Mouse (Mus musculus): ENCODE results near the gene Cntnap2.

Gene Cntnap2

DNA sequence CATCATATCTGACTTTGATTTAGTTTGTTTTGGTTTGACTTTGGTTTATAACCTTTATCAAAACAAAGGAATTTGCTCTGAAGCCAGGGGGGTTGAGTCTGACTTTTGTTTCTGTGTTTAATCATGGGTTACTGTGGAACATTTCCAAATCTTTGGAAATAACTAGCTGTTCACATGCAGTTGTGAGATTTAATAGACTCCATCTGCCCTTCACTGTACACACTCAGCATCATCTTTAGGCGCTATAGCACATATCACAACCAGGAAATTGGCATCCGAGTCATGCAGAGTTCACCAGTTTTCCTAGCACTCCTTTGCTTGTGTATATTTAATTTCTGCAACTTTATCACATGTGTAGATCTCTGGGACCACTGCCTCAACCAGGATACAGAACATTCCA lies 2256.3 kb downstream of the Cntnap2 start:
- DNase-seq, result no peak

DNA sequence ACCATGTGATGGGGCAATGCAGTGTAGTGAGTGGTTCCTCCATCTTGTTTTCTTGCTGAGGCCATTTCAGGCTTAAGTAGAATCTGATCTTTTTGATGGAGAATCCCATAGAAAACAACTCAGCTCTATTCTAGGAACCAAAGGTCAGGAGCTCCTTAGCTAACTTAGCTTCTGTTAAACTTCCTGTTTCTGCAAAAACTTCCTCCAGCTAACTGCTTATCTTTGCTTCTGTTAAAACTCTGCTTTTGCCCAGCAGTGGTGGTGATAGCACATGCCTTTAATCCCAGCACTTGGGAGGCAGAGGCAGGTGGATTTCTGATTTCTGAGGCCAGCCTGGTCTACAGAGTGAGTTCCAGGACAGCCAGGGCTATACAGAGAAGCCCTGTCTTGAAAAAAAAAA lies 2258.1 kb downstream of the Cntnap2 start:
- DNase-seq, result no peak

DNA sequence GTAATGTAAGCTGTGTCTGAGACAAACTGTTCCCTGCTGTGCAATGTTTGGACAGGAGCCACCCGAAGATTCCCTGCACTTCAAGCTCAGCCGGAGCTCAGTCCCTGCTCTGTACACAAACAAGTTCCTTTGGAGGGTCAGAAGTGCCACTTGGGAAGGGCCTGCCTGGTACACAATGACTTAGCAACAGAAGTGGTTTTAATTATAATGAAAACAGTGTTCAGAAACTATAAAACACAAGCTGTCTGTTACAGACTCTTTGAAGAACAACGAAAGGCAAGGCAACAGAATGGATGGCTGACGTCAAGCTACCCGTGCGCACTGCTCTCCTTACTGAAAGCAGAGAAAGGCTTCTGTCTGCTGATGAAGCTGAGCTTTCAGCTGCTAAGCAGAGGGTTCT lies 2259.5 kb downstream of the Cntnap2 start:
- peak in 1 of 2 experiments; percentile 28 for DNase-seq

- DNase-seq, result peak; percentile 18 to 39
Observed at GRCm38 (mm10) chr6:47319309-47319983, 2260.3 kb downstream of the Cntnap2 start.

DNA sequence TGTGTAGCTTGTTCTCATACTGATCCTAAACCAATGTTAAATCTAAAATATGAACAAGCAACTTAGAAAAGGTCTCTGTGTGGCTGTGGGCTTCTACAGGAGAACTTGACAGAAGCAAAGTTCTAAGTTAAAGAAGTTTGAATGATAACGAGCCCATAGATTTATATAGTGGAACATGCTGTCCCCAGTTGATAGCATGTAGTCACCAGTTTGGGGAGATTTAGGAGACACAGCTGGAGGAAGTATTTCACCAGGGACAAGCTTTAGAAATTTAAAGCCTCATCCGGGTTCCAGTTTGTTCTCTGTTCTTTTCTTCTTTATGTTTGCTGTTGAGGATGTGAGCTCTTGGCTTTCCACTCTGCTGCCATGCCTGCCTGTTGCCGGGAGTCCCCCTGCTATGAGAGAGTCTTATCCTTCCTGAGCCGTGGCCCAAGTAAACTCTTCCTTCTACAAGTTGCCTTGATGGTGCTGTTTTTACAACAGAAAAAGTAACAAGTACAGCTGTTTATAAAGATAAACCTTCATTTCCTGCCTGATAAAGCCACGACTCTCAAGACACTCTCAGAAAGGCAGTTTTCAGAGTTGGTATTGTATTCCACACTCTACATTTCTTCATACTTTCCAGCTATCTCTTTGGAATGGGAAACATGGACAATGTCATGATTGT lies 2264.1 kb downstream of the Cntnap2 start:
- DNase-seq, result no peak

DNA sequence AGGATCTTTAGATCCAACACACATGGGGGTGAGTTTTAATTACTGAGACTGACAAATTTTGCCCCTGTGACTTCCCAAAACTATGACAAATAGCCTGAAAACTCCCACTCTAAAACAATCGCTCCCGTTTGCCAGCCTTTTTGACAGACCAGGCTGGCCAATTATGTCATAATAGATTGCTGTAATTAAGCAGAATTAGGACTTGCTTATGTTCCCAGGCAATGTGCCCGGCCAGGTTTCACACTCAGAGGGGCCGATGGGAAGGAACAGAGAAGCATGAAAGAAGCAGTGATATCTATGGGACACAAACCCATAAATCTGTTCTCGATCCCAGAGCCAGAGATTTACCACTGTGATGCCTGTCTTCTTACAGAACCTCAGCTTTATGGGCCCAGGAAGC lies 2264.7 kb downstream of the Cntnap2 start:
- DNase-seq, result peak; percentile 11 to 21

GRCm38 (mm10) chr6:47328281-47328680 lies 2269.1 kb downstream of the Cntnap2 start:
- DNase-seq, result no peak

GRCm38 (mm10) chr6:47329212-47329611 lies 2270.1 kb downstream of the Cntnap2 start:
- DNase-seq, result no peak

DNA sequence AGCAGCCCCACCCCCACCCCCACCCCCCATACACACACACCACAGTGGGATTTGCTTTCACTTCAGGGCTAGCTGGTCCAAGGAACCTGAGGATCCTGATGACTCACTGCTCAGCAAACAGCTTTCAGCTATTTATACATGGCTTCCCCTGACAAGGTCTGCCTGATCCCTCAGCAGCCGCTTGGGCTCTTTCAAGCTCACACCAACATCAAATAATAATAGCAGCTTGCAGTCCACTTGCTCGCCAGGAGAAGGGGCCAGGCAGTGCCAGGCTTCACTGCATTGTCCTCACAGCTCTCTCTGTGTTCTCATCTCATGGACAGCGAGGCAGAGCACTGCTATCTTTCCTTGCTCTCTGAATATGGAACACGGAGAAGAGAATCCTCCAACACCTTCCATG lies 2273.9 kb downstream of the Cntnap2 start:
- no peak for DNase-seq

- no peak for DNase-seq
Observed at GRCm38 (mm10) chr6:47334377-47334776, 2275.2 kb downstream of the Cntnap2 start.

GRCm38 (mm10) chr6:47337300-47337699 lies 2278.1 kb downstream of the Cntnap2 start:
- no peak for DNase-seq

DNA sequence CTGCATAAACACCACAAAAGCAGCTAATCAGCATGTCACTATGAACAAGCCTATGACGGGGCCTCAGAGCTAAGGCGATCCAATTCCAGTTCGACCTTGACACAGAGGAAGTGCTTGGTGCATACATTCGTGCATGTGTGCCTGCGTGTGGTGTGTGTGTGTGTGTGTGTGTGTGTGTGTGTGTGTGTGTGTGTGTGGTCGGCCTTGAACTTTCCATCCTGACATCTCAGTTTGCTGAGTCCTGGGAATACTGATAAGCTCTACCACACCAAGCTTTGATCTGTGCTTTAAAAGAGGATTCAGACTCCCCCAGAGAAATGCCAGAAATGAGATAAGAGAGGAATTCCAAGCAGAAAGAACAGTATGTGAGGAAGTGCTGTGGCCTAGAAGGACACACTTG lies 2279.0 kb downstream of the Cntnap2 start:
- no peak for DNase-seq

DNA sequence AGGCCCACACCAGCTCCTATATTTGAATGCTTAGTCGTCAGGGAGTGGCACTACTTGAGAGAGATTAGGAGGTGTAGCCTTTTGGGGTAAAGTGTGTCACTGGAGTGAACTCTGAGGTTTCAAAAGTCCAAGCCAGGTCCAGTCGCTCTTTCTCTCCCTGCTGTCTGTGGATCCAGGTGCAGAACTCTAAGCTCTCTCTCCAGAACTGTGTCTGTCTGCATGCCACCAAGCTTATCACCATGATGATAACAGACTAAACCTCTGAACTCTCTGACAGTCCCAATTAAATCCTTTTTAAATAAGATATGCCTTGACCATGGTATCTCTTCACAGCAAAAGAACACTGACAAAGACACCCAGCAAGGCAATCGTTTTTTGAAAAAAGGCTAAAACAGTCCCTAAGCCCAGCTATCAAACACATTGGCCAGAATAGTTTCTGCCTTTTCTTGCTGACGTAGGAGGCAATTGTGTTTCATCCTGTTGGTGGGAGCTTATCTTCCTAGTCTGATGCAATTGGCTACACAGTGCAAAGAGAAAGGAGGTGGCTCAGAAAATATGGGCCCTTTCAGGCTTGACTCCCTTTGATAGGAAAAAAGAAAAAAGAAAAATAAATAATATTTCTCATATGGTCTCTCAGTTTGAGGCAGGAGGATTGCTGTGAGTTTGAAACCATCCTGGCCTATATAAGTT lies 2281.8 kb downstream of the Cntnap2 start:
- DNase-seq, result no peak

DNA sequence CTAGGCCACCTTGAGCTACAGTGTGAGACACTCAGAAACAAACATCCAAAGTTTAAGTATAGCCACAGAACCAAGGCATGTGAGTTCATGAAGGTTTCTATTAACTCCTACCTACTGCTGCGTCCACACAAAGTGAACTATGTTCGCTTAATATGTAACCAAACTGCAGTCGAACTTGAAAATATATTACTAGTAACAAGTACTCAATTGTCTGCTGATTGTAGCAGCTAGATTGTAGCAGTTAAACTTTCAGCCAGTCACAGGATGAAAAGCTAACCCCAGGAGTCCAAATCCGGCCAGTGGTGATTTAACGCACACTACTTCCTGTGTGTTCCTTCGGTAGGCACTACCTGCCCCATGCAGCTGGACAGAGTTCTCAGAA lies 2282.3 kb downstream of the Cntnap2 start:
- DNase-seq, result peak; percentile 24 to 49

- no peak for DNase-seq
Observed at GRCm38 (mm10) chr6:47343245-47343644, 2284.1 kb downstream of the Cntnap2 start.

DNA sequence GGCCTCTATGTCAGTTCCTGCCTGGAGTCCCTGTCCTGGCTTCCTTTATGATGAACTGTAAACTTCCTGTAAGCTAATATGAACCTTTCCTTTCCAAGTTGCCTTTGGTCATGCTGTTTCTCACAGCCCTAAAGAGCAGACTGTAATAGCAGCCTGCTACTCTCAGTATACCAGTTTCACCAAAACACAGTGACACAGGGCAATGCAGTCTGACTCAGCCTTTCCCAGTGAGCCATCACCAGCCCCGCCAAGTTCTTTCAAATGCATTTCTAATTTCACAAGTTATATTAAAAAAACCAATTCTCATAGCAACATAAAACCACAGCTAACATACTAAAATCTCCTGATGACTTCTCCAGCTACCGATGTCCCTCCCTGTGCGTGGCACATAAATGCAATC lies 2285.5 kb downstream of the Cntnap2 start:
- no peak for DNase-seq

- DNase-seq, result no peak
Observed at GRCm38 (mm10) chr6:47350100-47350690, 2291.0 kb downstream of the Cntnap2 start.

Measured in kidney, postnatal 4 days (tissue).